Mouse (Mus musculus) adrenal gland, adult 18-20 months (tissue): Measurements from ENCODE around the gene Cers6. TPM values are rescaled to one million over a fixed set of nuclear protein-coding genes. Genes with fewer than 3 reads are reported as not detected.

Experiments used
- DNase-seq, 2 experiments: peaks; one replicate each; pipeline ENCODE4 v3.0.0; 2021 to 2022; ENCODE audit warnings: low spot score in 2 of 2
- total RNA-seq, 2 experiments: library from RNA; stranded (reverse); gene quantifications; 1 replicate in 1 of 2; 2 replicates in 1 of 2; pipeline ENCODE4 v1.2.3; 2021

The Cers6 gene
- total RNA-seq, 2 experiments from 2014 or later, result 5.2 to 8.2 TPM

DNA sequence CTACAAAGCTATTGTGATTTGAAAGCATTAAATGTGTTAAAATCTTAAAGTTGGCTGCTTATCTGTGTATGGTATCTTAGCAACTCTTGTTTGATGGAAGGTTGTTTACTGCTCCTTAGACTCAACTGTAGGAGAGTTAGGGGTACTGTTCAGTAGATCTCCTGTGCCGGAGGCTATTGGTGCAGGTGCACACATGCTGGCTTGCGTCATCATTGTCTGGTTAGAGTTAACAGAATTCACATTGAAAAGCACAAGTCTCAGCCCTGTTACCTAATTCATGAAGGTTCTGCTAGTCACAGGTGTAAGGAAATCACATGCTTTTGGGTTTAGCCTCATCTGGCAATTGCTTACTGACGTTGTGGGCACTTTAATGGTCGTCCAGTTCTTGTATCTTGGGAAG, 98.3 kb downstream of the Cers6 start:
- no peak for DNase-seq

DNA sequence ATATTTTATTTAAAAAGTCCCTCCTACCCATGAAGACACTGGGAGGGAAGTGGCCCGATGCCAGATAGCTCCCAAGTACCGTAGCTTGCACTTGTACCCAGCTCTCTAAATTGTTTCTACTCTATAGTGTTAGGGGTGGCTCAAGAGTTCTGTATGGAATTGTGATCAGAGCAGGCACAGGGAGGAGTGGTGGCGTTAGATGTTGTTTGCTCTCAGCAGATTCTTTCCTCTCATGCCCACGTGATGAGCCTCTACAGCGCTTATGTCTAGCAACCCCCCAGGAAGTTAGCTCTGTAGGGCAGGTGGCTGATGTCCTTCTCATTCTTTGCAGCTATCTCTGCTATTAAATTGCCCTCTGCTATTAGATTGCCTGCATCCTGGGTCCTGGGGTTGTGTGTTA, 98.8 kb downstream of the Cers6 start:
- no peak for DNase-seq

DNA sequence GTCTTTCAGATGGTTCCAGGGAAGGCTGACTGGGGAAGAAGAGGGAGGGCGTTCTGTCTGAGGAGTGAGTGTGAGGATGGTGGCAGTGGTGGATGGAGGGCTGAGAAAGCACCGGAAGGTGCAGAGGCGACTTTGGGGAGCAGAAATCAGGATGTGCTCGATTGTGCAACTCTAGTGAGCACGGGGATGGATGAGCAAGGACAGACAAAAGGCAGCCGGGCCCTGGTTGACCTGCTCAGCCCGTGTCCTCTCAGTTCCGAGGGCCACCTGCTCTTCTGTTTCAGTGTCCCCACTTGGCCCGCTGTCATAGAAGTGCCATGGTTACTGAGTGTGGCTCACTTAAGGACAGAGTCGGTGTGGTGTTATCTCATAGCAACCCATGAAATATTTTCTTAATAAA, 99.4 kb downstream of the Cers6 start:
- DNase-seq, result no peak

DNA sequence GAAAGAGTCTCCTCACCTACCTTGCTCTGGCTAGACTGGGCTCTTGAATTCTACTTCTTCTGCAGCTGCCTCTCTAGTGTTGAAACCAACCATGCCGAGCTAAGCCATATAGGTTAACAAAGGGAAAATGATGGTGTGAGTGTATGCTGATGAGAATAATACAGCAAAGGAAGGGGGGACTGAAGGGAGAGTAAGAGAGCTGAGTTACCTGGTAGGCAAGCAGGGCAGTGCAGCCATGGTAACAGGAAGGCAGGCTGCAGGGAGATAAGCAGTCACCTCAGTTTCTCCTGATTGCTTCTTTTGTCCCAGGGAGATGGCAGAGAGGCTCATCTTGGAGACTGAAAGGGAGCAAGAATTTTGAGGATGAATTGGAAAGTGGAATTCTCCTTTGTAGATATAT, 105.1 kb downstream of the Cers6 start:
- no peak for DNase-seq

DNA sequence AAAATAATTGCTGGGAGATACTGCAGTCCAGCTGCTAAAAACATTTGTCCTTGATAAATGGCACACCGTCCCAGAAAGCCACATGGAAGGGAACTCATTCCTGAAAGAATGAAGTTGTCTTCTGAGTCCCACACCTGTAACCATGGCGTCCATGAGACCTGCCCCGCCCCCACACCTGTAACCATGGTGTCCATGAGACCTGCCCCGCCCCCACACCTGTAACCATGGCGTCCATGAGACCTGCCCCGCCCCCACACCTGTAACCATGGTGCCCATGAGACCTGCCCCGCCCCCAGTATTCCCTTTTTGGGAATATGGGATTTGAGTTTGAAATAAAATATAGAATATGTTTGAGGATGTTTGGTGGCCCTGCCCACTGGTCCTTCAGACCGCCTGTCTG, 106.8 kb downstream of the Cers6 start:
- no peak for DNase-seq

DNA sequence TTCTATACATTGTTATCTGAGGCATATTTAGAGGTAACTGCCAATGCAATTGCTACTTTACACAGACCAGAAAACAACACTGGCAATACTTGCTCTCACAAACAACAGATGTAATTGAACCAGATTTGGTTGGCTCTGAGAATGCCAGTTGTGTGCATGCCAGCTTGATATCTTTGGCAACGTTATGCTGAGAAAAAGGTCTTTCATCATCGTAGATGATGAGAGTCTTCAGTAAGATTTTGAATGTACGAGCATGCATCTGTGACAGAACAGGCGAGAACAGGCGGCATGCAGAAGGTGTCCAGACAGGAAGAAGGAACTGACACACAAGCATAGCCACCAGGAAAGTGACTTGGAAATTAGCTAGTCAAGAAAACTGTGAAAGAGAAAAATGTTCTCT, 110.6 kb downstream of the Cers6 start:
- DNase-seq, result no peak

DNA sequence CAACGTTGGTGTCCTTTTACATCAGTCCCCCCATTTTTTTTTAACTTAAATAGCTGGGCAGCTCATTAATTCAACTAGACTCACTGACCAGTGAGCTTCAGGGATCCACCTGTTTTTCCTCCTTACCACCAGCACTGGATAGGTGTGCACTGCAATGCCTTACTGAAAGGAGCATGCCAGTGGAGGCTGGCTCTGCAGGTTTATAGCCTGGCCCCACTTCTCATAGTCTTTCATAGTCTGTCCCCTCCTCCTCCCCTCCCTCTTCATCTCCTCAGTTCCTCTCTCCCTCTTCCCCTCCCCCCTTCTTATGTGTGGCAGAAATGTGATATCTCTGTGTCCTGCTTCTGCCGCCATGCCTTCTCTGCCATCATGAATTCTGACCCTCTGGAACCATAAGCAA, 112.5 kb downstream of the Cers6 start:
- DNase-seq, result no peak

DNA sequence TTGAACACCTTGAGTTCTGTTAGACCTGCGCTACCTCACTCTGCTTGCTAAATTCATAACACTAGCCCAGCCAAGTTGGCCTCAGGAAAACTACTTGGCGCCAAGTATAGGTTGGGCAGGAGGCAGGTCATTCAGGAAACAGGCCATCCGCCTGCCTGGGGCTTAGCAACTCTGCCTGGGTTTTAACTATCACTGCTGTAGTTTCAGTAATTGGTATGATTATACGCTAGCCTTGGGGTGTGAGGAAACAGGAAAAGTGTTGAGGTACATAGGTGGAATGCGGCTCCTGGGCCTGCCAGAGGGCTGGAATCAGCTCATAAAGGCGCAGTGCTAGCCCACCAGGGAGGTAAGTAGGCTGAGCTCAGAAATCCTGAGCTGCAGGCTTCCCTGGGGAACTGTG, 114.0 kb downstream of the Cers6 start:
- DNase-seq, result no peak

DNA sequence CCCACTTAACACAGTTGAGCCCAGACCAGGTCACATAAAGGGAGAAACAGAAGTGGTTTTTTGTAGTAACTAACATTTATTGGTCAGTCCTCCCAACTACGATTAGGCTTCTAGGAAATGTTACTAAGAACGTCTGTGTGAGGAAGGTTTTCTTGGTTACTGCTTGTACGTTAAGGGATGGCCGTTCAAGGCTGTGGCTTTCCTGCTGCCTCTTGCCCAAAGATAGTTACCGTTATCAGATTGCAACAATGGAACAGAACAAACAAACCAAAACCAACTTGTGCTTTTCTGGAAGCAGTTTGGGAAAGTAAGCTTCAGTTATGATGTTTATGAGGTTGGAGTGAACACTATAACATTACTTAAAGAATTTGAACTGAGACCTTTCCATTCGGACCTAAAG, 114.5 kb downstream of the Cers6 start:
- no peak for DNase-seq

DNA sequence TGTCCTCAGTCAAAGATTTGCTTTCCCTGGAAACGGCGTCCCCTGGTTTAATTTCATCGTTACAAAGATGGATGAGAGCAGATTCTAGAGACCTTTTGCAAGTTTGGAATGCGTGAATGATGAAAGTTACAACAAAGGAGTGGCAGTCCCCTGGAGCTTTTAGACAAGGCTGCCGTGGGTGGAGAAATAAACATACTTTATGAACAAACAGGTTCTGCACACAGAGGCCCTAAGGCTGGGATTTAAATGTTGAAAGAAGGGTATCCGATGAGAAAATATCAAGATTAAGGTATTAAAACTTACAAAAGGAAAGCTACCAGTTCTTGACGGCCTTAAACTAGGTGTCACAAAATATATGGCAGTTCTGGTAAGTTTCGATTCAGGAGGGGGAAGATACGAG, 117.0 kb downstream of the Cers6 start:
- no peak for DNase-seq

DNA sequence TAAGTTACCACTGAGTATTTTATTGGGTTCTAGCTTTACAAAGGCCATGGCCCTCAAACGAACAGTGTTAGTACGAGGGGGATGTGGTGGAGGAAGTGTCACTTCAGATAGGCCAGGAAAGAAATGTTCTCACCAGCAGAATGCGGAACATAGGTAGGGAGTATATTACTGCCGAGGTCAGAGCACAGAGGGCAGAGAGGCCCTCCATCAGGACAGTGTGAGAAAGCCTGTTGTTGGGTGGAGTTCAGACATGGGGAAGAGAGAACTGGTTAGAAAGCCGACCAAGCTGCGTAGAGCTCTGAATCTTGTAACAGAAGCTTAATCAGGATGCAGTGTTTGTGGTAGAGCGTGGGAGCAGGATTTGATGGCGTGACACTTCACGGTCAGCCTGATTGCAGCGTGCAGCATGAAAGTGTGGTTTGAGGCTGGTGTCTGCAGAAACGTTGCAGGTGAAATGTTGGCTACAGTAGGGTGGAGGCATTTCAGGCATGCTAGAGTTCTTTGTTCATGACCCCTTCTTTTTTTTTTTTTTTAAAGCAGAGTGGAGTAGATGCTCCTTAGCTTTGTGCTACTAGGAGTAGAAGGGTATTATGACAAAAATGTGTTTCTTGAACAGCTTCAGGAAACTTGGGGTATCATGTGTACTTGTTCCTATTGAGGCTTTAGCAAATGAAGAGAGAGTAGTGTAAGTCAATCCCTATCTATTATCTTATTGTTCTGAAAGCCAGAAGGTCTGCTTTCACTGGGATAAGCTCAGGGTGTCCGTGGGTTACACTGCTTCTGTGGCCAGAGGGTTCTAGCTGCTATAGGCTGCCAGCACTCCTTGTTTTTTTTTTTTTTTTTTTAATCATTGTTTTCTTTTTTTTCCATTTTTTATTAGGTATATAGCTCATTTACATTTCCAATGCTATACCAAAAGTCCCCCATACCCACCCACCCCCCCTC, 117.7 kb downstream of the Cers6 start:
- no peak for DNase-seq

DNA sequence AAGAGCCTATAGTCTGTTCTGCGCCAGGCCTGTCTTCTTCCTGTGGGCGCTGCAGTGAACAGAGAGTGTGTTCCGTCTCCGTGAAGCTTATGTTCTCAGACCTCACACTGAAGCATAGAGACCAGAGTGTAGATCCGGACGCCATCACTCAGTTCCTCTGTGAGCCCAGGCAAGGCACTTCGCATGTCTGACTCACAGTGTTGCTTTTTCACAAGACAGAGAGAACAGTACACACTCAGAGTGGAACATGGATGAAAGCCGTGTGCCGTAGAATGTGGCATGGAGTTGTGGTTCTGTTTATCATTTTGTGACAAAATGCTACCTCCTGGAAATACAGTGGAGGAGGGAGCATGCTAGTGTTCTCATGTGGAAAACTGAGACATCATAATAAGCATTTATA, 120.1 kb downstream of the Cers6 start:
- DNase-seq, result no peak

DNA sequence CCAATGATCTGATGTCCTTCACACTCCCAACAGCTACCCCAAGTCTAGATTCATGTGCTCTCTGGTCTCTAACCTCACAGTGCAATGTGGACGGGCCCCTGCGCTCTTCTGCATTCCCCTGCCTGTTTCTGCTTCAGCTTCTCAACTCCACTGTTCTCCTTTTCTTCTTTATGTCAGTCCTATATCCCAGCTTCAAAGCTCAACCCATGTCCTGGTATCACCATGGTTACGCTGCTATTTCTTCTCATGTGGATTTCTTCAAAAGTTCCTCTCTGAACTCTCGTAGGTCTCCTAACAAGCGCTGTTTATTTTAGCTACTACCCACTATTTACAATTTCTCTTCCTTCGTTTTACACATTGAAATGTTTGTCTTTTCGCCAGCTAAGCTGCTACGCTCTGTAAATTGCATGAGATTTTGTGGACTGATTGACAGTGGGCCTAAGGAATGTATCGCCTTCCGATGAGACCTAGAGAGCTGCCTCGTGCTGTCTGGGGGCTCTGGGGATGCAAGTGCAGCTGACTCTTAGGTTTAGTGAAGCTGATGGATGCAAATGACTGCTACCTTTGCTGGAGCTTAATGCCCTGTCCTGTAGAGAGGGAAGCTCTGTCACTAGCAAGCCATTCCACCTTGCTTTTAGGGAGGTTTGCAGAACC, 120.6 kb downstream of the Cers6 start:
- DNase-seq, result no peak

DNA sequence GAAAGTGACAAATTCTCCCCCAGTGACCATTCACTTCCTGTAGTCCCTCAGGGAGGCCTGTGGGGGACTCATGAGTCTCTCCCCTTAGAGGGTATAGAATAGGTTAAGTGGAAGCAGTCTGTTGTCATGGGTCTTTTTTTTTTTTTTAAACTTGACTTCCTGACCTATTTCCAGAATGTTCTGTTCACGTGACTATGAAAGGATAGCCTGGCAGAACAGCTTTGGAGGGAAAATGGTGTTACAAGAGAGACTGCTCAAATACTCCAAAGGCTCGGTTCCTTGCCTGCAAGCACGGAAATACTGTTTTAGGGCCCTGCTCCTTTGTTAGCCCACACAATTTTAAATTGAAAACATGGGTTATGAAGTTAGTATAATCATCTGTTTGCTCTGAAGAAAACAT, 121.7 kb downstream of the Cers6 start:
- no peak for DNase-seq

DNA sequence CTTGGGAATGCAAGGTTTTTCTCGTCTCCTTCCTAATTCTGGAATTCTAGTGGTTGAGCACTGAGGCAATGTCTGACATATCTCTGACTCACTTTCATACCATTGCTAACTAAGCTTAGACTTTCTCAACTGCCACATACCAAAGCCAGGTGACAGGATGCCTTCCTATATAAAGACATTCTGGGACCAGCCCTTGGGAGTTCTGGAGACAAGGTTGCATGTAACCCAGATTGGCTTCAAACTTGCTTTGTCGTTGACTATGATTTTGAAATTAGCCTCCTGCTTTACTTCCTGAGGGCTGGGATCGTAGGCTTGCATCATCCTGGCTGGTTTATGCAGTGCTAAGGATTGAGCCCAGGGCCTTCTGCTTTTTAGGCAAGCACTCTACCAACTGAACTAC, 122.2 kb downstream of the Cers6 start:
- DNase-seq, result no peak

DNA sequence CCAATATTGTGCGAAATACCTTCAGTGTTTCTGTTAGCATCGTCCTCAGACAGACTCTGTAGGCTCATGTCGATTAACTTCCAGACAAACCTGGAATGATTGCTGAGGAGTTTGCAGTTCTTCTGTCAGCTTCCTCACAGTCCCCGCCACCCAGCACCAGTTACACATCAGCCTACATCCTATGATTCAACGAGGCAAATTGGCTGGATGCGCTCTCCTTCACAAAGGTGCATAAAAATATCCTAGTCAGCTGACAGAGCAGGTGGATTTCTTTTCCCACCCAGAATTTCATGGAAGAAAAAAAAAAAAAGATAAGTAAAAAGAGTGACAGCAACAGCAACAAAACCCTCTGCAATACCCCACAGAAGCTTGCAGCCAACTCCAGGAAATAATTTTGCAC, 127.9 kb downstream of the Cers6 start:
- DNase-seq, result no peak

DNA sequence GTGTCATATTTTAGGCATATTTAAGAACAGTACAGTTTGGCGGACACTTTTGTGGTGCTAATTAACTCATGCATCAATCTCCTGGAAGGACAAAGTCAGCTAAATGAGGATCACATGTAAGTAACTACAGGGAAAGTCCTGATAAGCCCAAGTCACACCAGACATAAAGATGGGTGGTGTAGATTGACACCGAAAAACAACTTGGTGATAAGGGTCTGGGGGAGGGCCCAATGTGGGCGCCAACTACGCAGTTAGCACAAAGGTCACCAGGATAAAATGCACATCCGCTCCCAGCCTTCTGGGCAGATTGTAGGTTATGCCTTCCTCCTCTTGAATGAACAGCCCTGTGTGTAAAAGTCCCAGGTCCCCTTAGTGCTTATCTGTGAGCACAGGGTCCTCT, 131.4 kb downstream of the Cers6 start:
- no peak for DNase-seq

DNA sequence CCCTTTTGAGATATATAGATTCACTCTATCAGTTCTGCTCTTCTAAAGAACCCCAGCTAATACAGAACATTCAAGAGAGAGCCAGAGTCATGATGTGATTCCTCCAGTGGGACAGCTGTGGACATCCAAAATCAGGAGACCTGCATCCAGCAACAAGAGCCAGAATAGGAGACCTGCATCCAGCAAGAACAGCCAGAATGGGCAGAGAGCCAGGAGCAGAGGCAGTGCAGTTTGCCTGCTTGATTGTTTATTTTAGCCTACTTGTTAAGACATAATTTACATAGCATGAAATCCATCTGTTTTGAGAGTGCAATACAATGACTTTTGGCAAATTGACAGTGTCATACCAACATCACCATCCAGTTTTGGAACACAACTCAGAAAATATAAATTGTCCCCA, 133.2 kb downstream of the Cers6 start:
- no peak for DNase-seq

DNA sequence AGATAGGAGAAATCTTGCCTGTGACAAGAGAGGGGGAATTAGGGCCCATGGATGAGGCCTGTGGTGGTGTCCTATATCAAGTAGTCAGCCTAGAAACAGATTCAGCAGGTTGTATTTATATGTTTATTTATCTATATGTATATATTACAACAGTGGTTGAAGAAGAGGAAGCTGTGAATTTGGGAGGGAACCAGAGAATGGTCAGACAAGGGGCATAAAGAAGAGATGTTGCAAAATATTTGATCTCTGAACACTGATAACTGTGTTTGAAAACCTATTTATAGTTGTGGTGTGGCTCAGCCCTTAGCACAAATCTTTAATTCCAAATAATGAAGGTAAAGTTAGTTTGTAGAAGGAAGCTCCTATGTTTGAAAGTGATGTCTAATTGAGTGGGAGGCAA, 134.5 kb downstream of the Cers6 start:
- no peak for DNase-seq

DNA sequence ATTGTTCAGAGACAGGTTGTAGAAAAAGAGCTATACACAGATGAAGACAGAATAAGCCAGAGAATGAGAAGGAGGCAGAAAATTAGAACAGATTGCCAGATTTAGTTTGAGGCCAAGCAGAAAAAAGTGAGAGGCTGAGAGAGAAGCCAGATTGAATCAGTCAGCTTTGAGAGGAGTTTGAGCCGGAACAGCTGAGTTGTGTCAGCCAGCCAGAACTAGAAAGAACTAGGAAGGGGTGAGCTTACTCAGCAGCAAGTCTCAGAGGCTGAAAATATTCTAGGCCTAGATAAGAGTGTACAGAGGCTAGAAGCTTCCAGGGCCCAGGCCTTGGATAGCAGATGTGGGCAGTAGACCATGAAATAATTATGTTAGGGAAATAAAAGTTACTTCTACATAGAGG, 135.0 kb downstream of the Cers6 start:
- DNase-seq, result no peak

DNA sequence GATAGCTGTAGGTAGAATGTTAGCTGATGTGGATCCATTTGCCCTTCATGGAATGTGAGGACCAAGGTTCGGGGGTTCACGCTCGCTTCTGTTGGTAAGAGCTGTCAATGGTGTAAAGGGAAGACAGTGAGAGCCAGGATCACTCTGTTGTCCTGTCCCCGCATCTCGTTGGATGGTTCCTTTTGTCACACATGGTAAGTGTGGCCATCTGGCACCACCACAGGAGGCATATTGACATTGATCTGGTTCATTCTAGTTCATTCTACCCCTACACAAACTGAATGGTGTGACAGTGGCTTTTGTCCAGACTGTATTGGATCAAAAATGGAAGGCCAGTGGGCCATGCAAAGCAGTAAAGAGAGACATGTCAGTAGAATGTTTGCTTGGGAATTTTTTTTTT, 142.8 kb downstream of the Cers6 start:
- no peak for DNase-seq

DNA sequence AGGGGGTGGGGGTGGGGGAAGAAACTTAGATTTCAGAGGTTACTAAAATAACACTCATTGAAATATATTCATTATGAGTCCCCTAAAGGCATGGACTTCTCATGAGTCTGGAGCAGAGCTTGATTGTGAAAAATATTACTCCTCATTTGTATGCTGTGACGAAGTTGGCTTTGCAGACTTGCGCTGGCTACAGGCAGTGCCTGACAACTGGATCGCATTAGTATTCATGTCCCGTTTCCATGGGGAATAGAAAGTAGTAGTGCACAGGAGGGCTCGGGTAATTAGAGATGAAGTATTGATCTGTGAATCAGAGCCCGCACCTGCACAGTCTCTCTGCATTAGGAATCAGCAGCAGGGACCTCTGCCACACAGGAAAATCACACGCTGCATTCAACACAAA, 150.2 kb downstream of the Cers6 start:
- no peak for DNase-seq

DNA sequence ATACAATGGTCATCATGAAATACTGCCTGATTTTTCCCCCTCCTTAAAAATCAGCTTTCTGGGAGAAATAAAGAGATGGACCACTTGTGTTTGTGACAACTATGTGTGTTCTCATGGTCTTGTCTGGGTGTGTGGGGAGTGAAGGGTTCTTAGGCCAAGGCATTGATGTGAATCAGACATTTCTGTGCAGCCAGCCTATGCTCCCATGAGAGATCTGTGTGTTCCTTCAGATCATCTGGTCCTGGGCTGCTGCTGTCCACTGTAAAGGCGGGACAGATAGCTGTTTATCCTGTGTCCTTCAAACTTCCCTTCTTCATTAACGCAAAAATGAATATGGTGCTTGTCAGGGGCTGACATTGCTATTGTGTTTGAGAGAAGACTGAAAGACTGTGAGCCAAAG, 150.6 kb downstream of the Cers6 start:
- no peak for DNase-seq
